Mouse (Mus musculus): ENCODE measurements around the gene Il21r. TPM values are rescaled to one million over a fixed set of nuclear protein-coding genes. Genes with fewer than 3 reads are reported as not detected.
A peak's percentile ranks its signal among the peaks of the same experiment; 100 is the strongest.

Gene Il21r
- polyA plus RNA-seq, 1 experiment from 2014 or later, result 0.35 TPM

- ATAC-seq (ENCODE audit: low FRiP score, low read depth), result no peak
- no peaks in the 10 kb centered on the region for H3K27me3 ChIP-seq (replicated peaks)
- WGBS, result 78% methylated on average over 4 of the region's 4 CpGs
- no peaks in the 10 kb centered on the region; the same call in 1 of the 2 replicates for H3K36me3 ChIP-seq
- no peak overlapping the region for H3K27ac ChIP-seq
- no peaks in the 10 kb centered on the region for H3K9me3 ChIP-seq
- no peak overlapping the region for H3K4me2 ChIP-seq (replicated peaks)
- H3K4me3 ChIP-seq, result no peak overlapping the region
- H3K4me1 ChIP-seq, result peaks cover 3% of the 10 kb centered on the region
- no peak overlapping the region for H3K9ac ChIP-seq
These were observed 40.8 kb upstream of the Il21r start for GRCm38 (mm10) chr7:125562413-125562812.

- Histone ChIP-seq H3K36me3 (no peaks in the 10 kb centered on the region; the same call in 1 of the 2 replicates), H3K9ac (no peak overlapping the region), H3K4me3 (no peak overlapping the region), H3K27ac (no peak overlapping the region), H3K4me2 (replicated peaks) (no peak overlapping the region), H3K9me3 (no peaks in the 10 kb centered on the region), H3K4me1 (peaks cover 3% of the 10 kb centered on the region), H3K27me3 (replicated peaks) (no peaks in the 10 kb centered on the region)
- WGBS, result 86% methylated on average over 3 of the region's 3 CpGs
- no peak for ATAC-seq (ENCODE audit: low FRiP score, low read depth)
These were observed 40.1 kb upstream of the Il21r start for GRCm38 (mm10) chr7:125563093-125563492.

- Histone ChIP-seq H3K9ac (no peak overlapping the region), H3K9me3 (no peaks in the 10 kb centered on the region), H3K27ac (no peak overlapping the region), H3K36me3 (no peaks in the 10 kb centered on the region; the same call in 1 of the 2 replicates), H3K27me3 (replicated peaks) (no peaks in the 10 kb centered on the region), H3K4me1 (peaks cover 3% of the 10 kb centered on the region), H3K4me2 (replicated peaks) (no peak overlapping the region), H3K4me3 (no peak overlapping the region)
- 79% methylated on average over 11 of the region's 11 CpGs for WGBS
- ATAC-seq (ENCODE audit: low FRiP score, low read depth), result no peak
These were observed 38.8 kb upstream of the Il21r start for GRCm38 (mm10) chr7:125564316-125565024.

- ATAC-seq (ENCODE audit: low FRiP score, low read depth), result no peak
- WGBS, result 48% methylated on average over 12 of the region's 12 CpGs
- no peak overlapping the region for H3K4me2 ChIP-seq (replicated peaks)
- no peaks in the 10 kb centered on the region for H3K27me3 ChIP-seq (replicated peaks)
- peaks cover 3% of the 10 kb centered on the region for H3K4me1 ChIP-seq
- H3K36me3 ChIP-seq, result no peaks in the 10 kb centered on the region; the same call in 1 of the 2 replicates
- H3K9me3 ChIP-seq, result no peaks in the 10 kb centered on the region
- no peak overlapping the region for H3K4me3 ChIP-seq
- no peak overlapping the region for H3K9ac ChIP-seq
- H3K27ac ChIP-seq, result no peak overlapping the region
These were observed 37.5 kb upstream of the Il21r start for GRCm38 (mm10) chr7:125565516-125566285.

- H3K27ac ChIP-seq, result no peak overlapping the region
- no peak for ATAC-seq (ENCODE audit: low FRiP score, low read depth)
- no peaks in the 10 kb centered on the region for H3K27me3 ChIP-seq (replicated peaks)
- 75% methylated on average over 2 of the region's 2 CpGs for WGBS
- H3K36me3 ChIP-seq, result no peaks in the 10 kb centered on the region; the same call in 1 of the 2 replicates
- no peak overlapping the region for H3K4me2 ChIP-seq (replicated peaks)
- H3K4me3 ChIP-seq, result no peak overlapping the region
- no peaks in the 10 kb centered on the region for H3K9me3 ChIP-seq
- H3K4me1 ChIP-seq, result peaks cover 3% of the 10 kb centered on the region
- H3K9ac ChIP-seq, result no peak overlapping the region
These were observed 36.8 kb upstream of the Il21r start for GRCm38 (mm10) chr7:125566420-125566819.

- no peak for ATAC-seq (ENCODE audit: low FRiP score, low read depth)
- H3K36me3 ChIP-seq, result no peaks in the 10 kb centered on the region; the same call in 1 of the 2 replicates
- no peak overlapping the region for H3K4me2 ChIP-seq (replicated peaks)
- WGBS, result 86% methylated on average over 8 of the region's 8 CpGs
- no peaks in the 10 kb centered on the region for H3K9me3 ChIP-seq
- H3K9ac ChIP-seq, result no peak overlapping the region
- no peak overlapping the region for H3K4me3 ChIP-seq
- no peak overlapping the region for H3K27ac ChIP-seq
- no peaks in the 10 kb centered on the region for H3K27me3 ChIP-seq (replicated peaks)
- peaks cover 3% of the 10 kb centered on the region for H3K4me1 ChIP-seq
These were observed 34.3 kb upstream of the Il21r start for GRCm38 (mm10) chr7:125568888-125569287.

GRCm38 (mm10) chr7:125571891-125572290, 31.3 kb upstream of the Il21r start:
- Histone ChIP-seq H3K9ac (no peak overlapping the region), H3K4me1 (no peaks in the 10 kb centered on the region; the same call in 1 of the 2 replicates), H3K27ac (no peak overlapping the region), H3K27me3 (replicated peaks) (no peaks in the 10 kb centered on the region), H3K4me2 (replicated peaks) (no peak overlapping the region), H3K9me3 (no peaks in the 10 kb centered on the region), H3K4me3 (no peak overlapping the region), H3K36me3 (no peaks in the 10 kb centered on the region)
- ATAC-seq (ENCODE audit: low FRiP score, low read depth), result 0 out of 2 replicates have a peak, but pooled peaks have one; percentile 14
- WGBS, result 72% methylated on average over 19 of the region's 19 CpGs

- 84% methylated on average over 6 of the region's 6 CpGs for WGBS
- H3K9ac ChIP-seq, result no peak overlapping the region
- ATAC-seq (ENCODE audit: low FRiP score, low read depth), result no peak
These were observed 30.5 kb upstream of the Il21r start for GRCm38 (mm10) chr7:125572737-125573136.

GRCm38 (mm10) chr7:125573849-125574248, 29.4 kb upstream of the Il21r start:
- 79% methylated on average over 2 of the region's 2 CpGs for WGBS
- Histone ChIP-seq H3K4me2 (replicated peaks) (no peak overlapping the region), H3K4me3 (no peak overlapping the region), H3K9me3 (no peaks in the 10 kb centered on the region), H3K27me3 (replicated peaks) (no peaks in the 10 kb centered on the region), H3K36me3 (no peaks in the 10 kb centered on the region), H3K9ac (no peak overlapping the region), H3K4me1 (peaks cover 7% of the 10 kb centered on the region; the same call in 1 of the 2 replicates), H3K27ac (no peak overlapping the region)
- ATAC-seq (ENCODE audit: low FRiP score, low read depth), result no peak

More at GRCm38 (mm10) chr7:125572737-125573136, 30.5 kb upstream of the Il21r start:
- Histone ChIP-seq H3K4me1 (peaks cover 7% of the 10 kb centered on the region; the same call in 1 of the 2 replicates), H3K27me3 (replicated peaks) (no peaks in the 10 kb centered on the region), H3K36me3 (no peaks in the 10 kb centered on the region), H3K4me2 (replicated peaks) (no peak overlapping the region), H3K9me3 (no peaks in the 10 kb centered on the region), H3K4me3 (no peak overlapping the region), H3K27ac (no peak overlapping the region)

- WGBS, result 90% methylated on average over 3 of the region's 3 CpGs
- Histone ChIP-seq H3K27ac (no peak overlapping the region), H3K9me3 (no peaks in the 10 kb centered on the region), H3K27me3 (replicated peaks) (no peaks in the 10 kb centered on the region), H3K4me3 (no peak overlapping the region), H3K4me2 (replicated peaks) (no peak overlapping the region), H3K4me1 (peaks cover 7% of the 10 kb centered on the region; the same call in 1 of the 2 replicates), H3K9ac (no peak overlapping the region), H3K36me3 (no peaks in the 10 kb centered on the region)
- no peak for ATAC-seq (ENCODE audit: low FRiP score, low read depth)
These were observed 28.4 kb upstream of the Il21r start for GRCm38 (mm10) chr7:125574832-125575231.

- H3K4me2 ChIP-seq (replicated peaks), result no peak overlapping the region
- H3K9ac ChIP-seq, result no peak overlapping the region
- no peaks in the 10 kb centered on the region for H3K9me3 ChIP-seq
- no peak overlapping the region for H3K4me3 ChIP-seq
- no peaks in the 10 kb centered on the region for H3K36me3 ChIP-seq
- no peak overlapping the region for H3K27ac ChIP-seq
- no peaks in the 10 kb centered on the region for H3K27me3 ChIP-seq (replicated peaks)
- no peak for ATAC-seq (ENCODE audit: low FRiP score, low read depth)
- WGBS, result 93% methylated on average over 16 of the region's 16 CpGs
- peaks cover 9% of the 10 kb centered on the region for H3K4me1 ChIP-seq
These were observed 27.3 kb upstream of the Il21r start for GRCm38 (mm10) chr7:125575738-125576540.

GRCm38 (mm10) chr7:125576982-125577381, 26.2 kb upstream of the Il21r start:
- Histone ChIP-seq H3K4me3 (no peak overlapping the region), H3K4me2 (replicated peaks) (no peak overlapping the region), H3K9me3 (no peaks in the 10 kb centered on the region), H3K9ac (no peak overlapping the region), H3K4me1 (peaks cover 13% of the 10 kb centered on the region), H3K36me3 (no peaks in the 10 kb centered on the region), H3K27ac (no peak overlapping the region), H3K27me3 (replicated peaks) (no peaks in the 10 kb centered on the region)
- WGBS, result 85% methylated on average over 7 of the region's 7 CpGs
- ATAC-seq (ENCODE audit: low FRiP score, low read depth), result no peak
